In the genomic region with DNA sequence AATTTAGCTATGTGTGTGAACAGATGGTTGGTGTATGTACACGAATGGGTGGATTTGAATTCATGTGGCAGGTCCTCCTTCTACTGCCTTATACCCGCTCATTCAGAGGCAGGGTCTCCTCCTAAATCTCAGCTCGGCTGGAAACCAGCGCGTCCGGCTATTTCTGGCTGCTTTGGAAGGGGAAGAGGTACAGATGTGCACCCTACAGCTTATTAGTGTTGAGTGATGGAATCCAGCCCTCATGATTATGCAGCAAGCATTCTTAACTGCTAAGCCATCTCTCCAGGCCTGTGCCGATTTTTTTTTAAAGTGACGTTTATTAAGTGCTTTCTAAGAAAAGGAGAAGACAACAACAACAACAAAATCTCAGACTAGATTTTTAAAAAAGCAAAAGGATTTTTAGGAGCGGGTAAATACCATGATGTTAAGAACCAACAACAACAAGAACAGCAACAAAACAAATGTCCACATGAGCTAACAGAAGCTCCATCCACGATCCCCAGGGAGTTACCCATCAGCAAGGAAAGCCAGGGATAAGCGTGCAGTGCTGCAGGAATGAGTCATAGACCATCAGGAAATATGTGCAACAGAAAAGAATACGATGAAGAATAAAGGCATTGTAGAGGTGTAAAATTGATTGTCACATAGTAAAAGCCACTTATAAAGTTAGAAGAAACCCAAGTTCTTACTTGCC, we compare ENCODE assay signal across 12 mouse cellular contexts.
A peak's percentile ranks its signal among the peaks of the same experiment; 100 is the strongest.
DNase-seq lines count a peak whose midpoint lies in the region; ATAC-seq lines count a peak whose summit lies in the region.
"Had no signal": no experiment of that assay in that cellular context is flagged by ENCODE, and none has a peak within 500 bp of the region (broad histone marks: within the 10 kb centered on the region; RNA-seq: fewer than 3 reads in every experiment).

No protein-coding gene starts in this region.

- H3K4me3 ChIP-seq in heart, embryonic 13.5 days: peak overlapping the region; percentile 29
- H3K4me3 ChIP-seq: kidney, embryonic 15.5 days; layer of hippocampus, adult 2 months; megakaryocyte, embryonic 14.5 days had no signal

- H3K9me3 ChIP-seq in heart, embryonic 13.5 days: 0 out of 2 replicates have a peak, but pooled peaks cover 4% of the 10 kb centered on the region
- H3K9me3 ChIP-seq: kidney, embryonic 15.5 days; megakaryocyte, embryonic 14.5 days had no signal

- H3K9ac ChIP-seq in heart, embryonic 13.5 days: peak overlapping the region; percentile 42; the same call in 1 of the 2 replicates
- H3K9ac ChIP-seq: kidney, embryonic 15.5 days had no signal

- no peaks in the 10 kb centered on the region for H3K36me3 ChIP-seq in heart, embryonic 13.5 days
- H3K36me3 ChIP-seq: kidney, embryonic 15.5 days had no signal

- peak overlapping the region; percentile 95 for H3K27ac ChIP-seq in heart, embryonic 13.5 days (replicated peaks)
- H3K27ac ChIP-seq: kidney, embryonic 15.5 days; layer of hippocampus, adult 2 months had no signal

- 18% methylated on average over 12 of the region's 12 CpGs for WGBS in heart, embryonic 13.5 days

- peak; percentile 80 for ATAC-seq in heart, embryonic 13.5 days (ENCODE audit: extremely low read depth, insufficient number of reproducible peaks, low FRiP score, low TSS enrichment)

- DNase-seq in embryo, embryonic 11 days: peak; percentile 13
- DNase-seq in embryo, embryonic 9.5 days (ENCODE audit: extremely low spot score): no peak
- DNase-seq in NIH3T3 (ENCODE audit: low read depth): peak; percentile 41
- DNase-seq in lung, postnatal 10 days: peak; percentile 45
- DNase-seq in layer of hippocampus, adult 8-10 months (ENCODE audit: low spot score in 2 of 2): no peak
- no peak for DNase-seq in gastrocnemius, postnatal 25 days
- DNase-seq in gastrocnemius, adult 18-20 months (ENCODE audit: low spot score): no peak
- DNase-seq: adrenal gland, postnatal 25 days had no signal

- H3K27me3 ChIP-seq in heart, embryonic 13.5 days (replicated peaks): no peaks in the 10 kb centered on the region
- H3K27me3 ChIP-seq: kidney, embryonic 15.5 days; megakaryocyte, embryonic 14.5 days had no signal

- H3K4me1 ChIP-seq in heart, embryonic 13.5 days: peaks cover 64% of the 10 kb centered on the region
- H3K4me1 ChIP-seq: megakaryocyte, embryonic 14.5 days had no signal

- H3K4me2 ChIP-seq in heart, embryonic 13.5 days: peak overlapping the region; percentile 64
- H3K4me2 ChIP-seq: kidney, embryonic 15.5 days had no signal

Comparison
In these comparisons a context has a peak if more than half of its experiments do, and no peak if none do; other contexts are left out.
1. DNase-seq: peak in embryo, embryonic 11 days (single experiment), NIH3T3 (single experiment) and lung, postnatal 10 days (single experiment); none in embryo, embryonic 9.5 days (single experiment), layer of hippocampus, adult 8-10 months (0 of 2), gastrocnemius, postnatal 25 days (single experiment) and gastrocnemius, adult 18-20 months (single experiment).